Mouse (Mus musculus) MEL (cell line): ENCODE results near the gene Spaca5.

Source experiments
- CTCF ChIP-seq, 3 experiments: IDR thresholded peaks in 2 of 3; conservative IDR thresholded peaks in 1 of 3; 2 replicates each; pipeline ENCODE4 v1.5.1; 2011 to 2012; ENCODE audit warnings: low read length in 3 of 3, low read depth in 2 of 3, mild to moderate bottlenecking in 2 of 3, improper control_type of control experiment in 1 of 3, inconsistent platforms in 1 of 3, mixed read lengths in 1 of 3, moderate library complexity in 1 of 3; ENCODE audit not compliant: control insufficient read depth in 1 of 3, insufficient read depth in 1 of 3, poor library complexity in 1 of 3, severe bottlenecking in 1 of 3
- EP300 ChIP-seq, 2 experiments: IDR thresholded peaks; 2 replicates each; pipeline ENCODE4 v1.6.1; 2011; ENCODE audit warnings: improper control_type of control experiment in 2 of 2, low read length in 2 of 2, low read depth in 1 of 2, mild to moderate bottlenecking in 1 of 2
- MAX ChIP-seq: IDR thresholded peaks from 2 replicates; pipeline ENCODE4 v1.6.1; 2011; ENCODE audit warnings: low read length, improper control_type of control experiment
- POLR2A ChIP-seq, 2 experiments: IDR thresholded peaks; 2 replicates each; pipeline ENCODE4 v1.6.1; 2011 to 2012; ENCODE audit warnings: low read length in 2 of 2, mild to moderate bottlenecking in 2 of 2, control low read depth in 1 of 2, improper control_type of control experiment in 1 of 2, low read depth in 1 of 2, moderate library complexity in 1 of 2; ENCODE audit not compliant: control insufficient read depth in 1 of 2, insufficient read depth in 1 of 2, poor library complexity in 1 of 2
- SMC3 ChIP-seq: IDR thresholded peaks from 2 replicates; pipeline ENCODE4 v1.6.1; 2011; ENCODE audit warnings: low read depth, low read length, improper control_type of control experiment
- ZMIZ1 ChIP-seq: IDR thresholded peaks from 2 replicates; pipeline ENCODE4 v1.6.1; 2012; ENCODE audit warnings: low read depth, mild to moderate bottlenecking, inconsistent platforms, low read length, improper control_type of control experiment, moderate library complexity

- TF ChIP-seq ZMIZ1 = no peak
- TF ChIP-seq EP300 (IDR thresholded peaks at IDR 0.05; ENCODE audit: low read depth in 1 of 2, low read length in 2 of 2) = no peak
- no peak for TF ChIP-seq SMC3
- no peak for TF ChIP-seq POLR2A (IDR thresholded peaks at IDR 0.05; ENCODE audit: control insufficient read depth in 1 of 2, insufficient read depth in 1 of 2, low read depth in 1 of 2, low read length in 2 of 2, poor library complexity in 1 of 2)
- TF ChIP-seq CTCF (IDR thresholded peaks at IDR 0.05 in 2 of 3, conservative IDR thresholded peaks at IDR 0.05 in 1 of 3; ENCODE audit: control insufficient read depth in 1 of 3, insufficient read depth in 1 of 3, low read depth in 2 of 3, low read length in 3 of 3, poor library complexity in 1 of 3, severe bottlenecking in 1 of 3) = no peak
- TF ChIP-seq MAX = no peak
Observed at GRCm38 (mm10) chrX:21088645-21088982, 20.4 kb downstream of the Spaca5 start.
